Mouse (Mus musculus): ENCODE data around the gene Epb41l1. TPM values are rescaled to one million over a fixed set of nuclear protein-coding genes. Genes with fewer than 3 reads are reported as not detected.

Epb41l1 gene
- total and polyA plus RNA-seq, 3 experiments = 7.3 to 8.2 (median 7.6) TPM

DNA sequence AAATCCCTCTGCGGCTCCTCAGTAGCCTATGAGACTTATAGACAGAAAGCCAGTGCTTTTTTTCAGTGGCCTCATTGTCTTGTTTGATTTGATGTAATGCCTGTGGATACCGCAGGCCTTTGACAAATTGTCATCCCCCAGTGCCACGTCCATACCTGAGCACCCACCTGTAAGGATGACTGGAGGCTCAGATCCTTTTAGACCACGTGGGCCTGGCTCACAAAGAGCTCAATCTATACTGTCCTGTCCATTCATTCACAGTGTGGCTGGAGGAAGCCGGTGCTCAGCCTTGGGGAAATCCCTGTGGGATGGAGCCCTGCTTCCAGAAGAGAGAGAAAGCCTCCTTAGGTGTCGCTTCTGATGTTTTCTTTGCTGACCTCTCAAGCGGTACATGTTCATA is 62.5 kb downstream of the Epb41l1 start:
- DNase-seq = no peak
- 90% methylated on average over 7 of the region's 7 CpGs for WGBS

GRCm38 (mm10) chr2:156486086-156486751 is 65.5 kb downstream of the Epb41l1 start:
- intact Hi-C loops (cut with DNase I) = no loop called here
- no peak overlapping the region for H3K27ac ChIP-seq

More for the DNA sequence above, 62.5 kb downstream of the Epb41l1 start:
- H3K27me3 ChIP-seq (ENCODE audit: control insufficient read depth, insufficient read depth, low read length) = 0 out of 2 replicates have a peak, but pooled peaks cover 1% of the 10 kb centered on the region
- no peaks in the 10 kb centered on the region for H3K79me2 ChIP-seq (replicated peaks; ENCODE audit: control insufficient read depth, insufficient read depth, low read length)
- no peak overlapping the region for H3K27ac ChIP-seq
- no peak overlapping the region for H3K9ac ChIP-seq (ENCODE audit: low read depth, low read length)
- intact Hi-C loops (cut with DNase I) = no loop called here
- TF ChIP-seq CTCF (IDR thresholded peaks at IDR 0.05) = no peak
- TF ChIP-seq POLR2A (IDR thresholded peaks at IDR 0.05; ENCODE audit: insufficient read depth, low read depth, low read length) = no peak
- no peak for TF ChIP-seq EP300 (IDR thresholded peaks at IDR 0.05; ENCODE audit: insufficient read depth, low read depth, low read length)
- H3K36me3 ChIP-seq (ENCODE audit: control insufficient read depth, insufficient read depth, low read length) = no peaks in the 10 kb centered on the region
- H3K4me3 ChIP-seq = no peak overlapping the region
- no peaks in the 10 kb centered on the region for H3K4me1 ChIP-seq (ENCODE audit: control insufficient read depth, insufficient read depth, low read length)

DNA sequence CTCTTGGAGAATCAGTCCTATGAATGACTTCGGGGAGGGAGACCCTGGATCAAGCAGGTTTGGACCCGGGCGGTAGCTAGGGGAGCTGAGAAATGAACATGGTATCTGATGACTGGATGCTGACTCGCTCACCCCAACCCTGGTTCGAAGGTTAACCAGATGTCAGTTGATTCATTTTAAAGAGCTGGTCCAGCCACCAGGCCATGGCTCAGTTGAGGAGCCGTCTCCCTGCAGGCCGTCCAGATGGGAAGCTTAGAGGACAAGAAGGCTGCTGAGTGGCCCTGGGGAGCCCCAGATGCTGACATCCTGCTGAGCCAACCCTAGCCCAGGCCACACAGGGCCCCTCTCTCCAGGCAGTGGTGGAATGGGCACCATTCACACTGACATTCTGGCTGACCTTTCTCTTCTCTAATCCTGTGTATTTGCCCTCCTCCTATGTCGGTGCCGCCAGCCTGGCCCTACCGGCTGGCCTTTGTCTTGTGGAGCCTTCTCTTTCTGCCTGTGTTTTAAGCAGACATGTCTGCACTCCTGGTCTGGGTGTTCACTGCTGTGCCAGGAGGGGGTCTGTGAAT is 67.0 kb downstream of the Epb41l1 start:
- intact Hi-C loops (cut with DNase I) = no loop called here
- Histone ChIP-seq H3K36me3 (ENCODE audit: control insufficient read depth, insufficient read depth, low read length) (no peaks in the 10 kb centered on the region), H3K4me1 (ENCODE audit: control insufficient read depth, insufficient read depth, low read length) (no peaks in the 10 kb centered on the region), H3K9ac (ENCODE audit: low read depth, low read length) (no peak overlapping the region), H3K79me2 (replicated peaks; ENCODE audit: control insufficient read depth, insufficient read depth, low read length) (no peaks in the 10 kb centered on the region), H3K4me3 (no peak overlapping the region), H3K27ac (peak overlapping the region; percentile 9; the same call in 1 of the 2 replicates), H3K27me3 (ENCODE audit: control insufficient read depth, insufficient read depth, low read length) (0 out of 2 replicates have a peak, but pooled peaks cover 1% of the 10 kb centered on the region)
- 85% methylated on average over 10 of the region's 10 CpGs for WGBS
- TF ChIP-seq EP300 (IDR thresholded peaks at IDR 0.05; ENCODE audit: insufficient read depth, low read depth, low read length) (no peak), CTCF (IDR thresholded peaks at IDR 0.05) (no peak), POLR2A (IDR thresholded peaks at IDR 0.05; ENCODE audit: insufficient read depth, low read depth, low read length) (no peak)
- DNase-seq = no peak

More at GRCm38 (mm10) chr2:156486086-156486751, 65.5 kb downstream of the Epb41l1 start:
- Histone ChIP-seq H3K9ac (ENCODE audit: low read depth, low read length) (no peak overlapping the region), H3K4me1 (ENCODE audit: control insufficient read depth, insufficient read depth, low read length) (no peaks in the 10 kb centered on the region), H3K4me3 (no peak overlapping the region), H3K27me3 (ENCODE audit: control insufficient read depth, insufficient read depth, low read length) (0 out of 2 replicates have a peak, but pooled peaks cover 1% of the 10 kb centered on the region), H3K36me3 (ENCODE audit: control insufficient read depth, insufficient read depth, low read length) (no peaks in the 10 kb centered on the region), H3K79me2 (replicated peaks; ENCODE audit: control insufficient read depth, insufficient read depth, low read length) (no peaks in the 10 kb centered on the region)
- WGBS = 85% methylated on average over 12 of the region's 12 CpGs
- DNase-seq = no peak
- no peak for TF ChIP-seq POLR2A (IDR thresholded peaks at IDR 0.05; ENCODE audit: insufficient read depth, low read depth, low read length)
- no peak for TF ChIP-seq EP300 (IDR thresholded peaks at IDR 0.05; ENCODE audit: insufficient read depth, low read depth, low read length)
- TF ChIP-seq CTCF (IDR thresholded peaks at IDR 0.05) = no peak

- intact Hi-C loops (cut with DNase I) = no loop called here
- H3K4me3 ChIP-seq = no peak overlapping the region
- no peaks in the 10 kb centered on the region for H3K36me3 ChIP-seq (ENCODE audit: control insufficient read depth, insufficient read depth, low read length)
- TF ChIP-seq POLR2A (IDR thresholded peaks at IDR 0.05; ENCODE audit: insufficient read depth, low read depth, low read length) (no peak), CTCF (IDR thresholded peaks at IDR 0.05) (no peak), EP300 (IDR thresholded peaks at IDR 0.05; ENCODE audit: insufficient read depth, low read depth, low read length) (no peak)
- peak overlapping the region; percentile 9; the same call in 1 of the 2 replicates for H3K27ac ChIP-seq
- no peak overlapping the region for H3K9ac ChIP-seq (ENCODE audit: low read depth, low read length)
- 72% methylated on average over 8 of the region's 8 CpGs for WGBS
- no peaks in the 10 kb centered on the region for H3K4me1 ChIP-seq (ENCODE audit: control insufficient read depth, insufficient read depth, low read length)
- DNase-seq = peak; percentile 51 to 60
- H3K79me2 ChIP-seq (replicated peaks; ENCODE audit: control insufficient read depth, insufficient read depth, low read length) = no peaks in the 10 kb centered on the region
- H3K27me3 ChIP-seq (ENCODE audit: control insufficient read depth, insufficient read depth, low read length) = 0 out of 2 replicates have a peak, but pooled peaks cover 1% of the 10 kb centered on the region
These were observed 67.6 kb downstream of the Epb41l1 start for GRCm38 (mm10) chr2:156488166-156488814.

- Histone ChIP-seq H3K4me3 (no peak overlapping the region), H3K27ac (no peak overlapping the region), H3K4me1 (ENCODE audit: control insufficient read depth, insufficient read depth, low read length) (no peaks in the 10 kb centered on the region), H3K9ac (ENCODE audit: low read depth, low read length) (no peak overlapping the region), H3K27me3 (ENCODE audit: control insufficient read depth, insufficient read depth, low read length) (no peaks in the 10 kb centered on the region), H3K36me3 (ENCODE audit: control insufficient read depth, insufficient read depth, low read length) (no peaks in the 10 kb centered on the region), H3K79me2 (replicated peaks; ENCODE audit: control insufficient read depth, insufficient read depth, low read length) (no peaks in the 10 kb centered on the region)
- TF ChIP-seq EP300 (IDR thresholded peaks at IDR 0.05; ENCODE audit: insufficient read depth, low read depth, low read length) = no peak
- no peak for TF ChIP-seq CTCF (IDR thresholded peaks at IDR 0.05)
- no peak for TF ChIP-seq POLR2A (IDR thresholded peaks at IDR 0.05; ENCODE audit: insufficient read depth, low read depth, low read length)
- 26% methylated on average over 11 of the region's 11 CpGs for WGBS
- DNase-seq = peak in 1 of 2 experiments; percentile 36
- intact Hi-C loops (cut with DNase I) = no loop called here
These were observed 69.5 kb downstream of the Epb41l1 start for GRCm38 (mm10) chr2:156490176-156490575.

All from heart, adult 2 months (tissue).